Mouse (Mus musculus) hindbrain, embryonic 15.5 days (tissue): ENCODE results near the gene Plcb1. TPM values are rescaled to one million over a fixed set of nuclear protein-coding genes. Genes with fewer than 3 reads are reported as not detected.

Experiments used
- ATAC-seq: fragments of 200-750 bp; cut with Nextera tagmentation; 2 replicates; pipeline ENCODE4 v1.8.0; 2017; ENCODE audit warnings: low read depth, moderate number of reproducible peaks, moderate TSS enrichment; ENCODE audit not compliant: low FRiP score
- H3K27ac ChIP-seq: fragments of 300-500 bp; sonication (generic); replicated peaks from 2 replicates; pipeline ENCODE4 v1.5.1; 2015; ENCODE audit warnings: mild to moderate bottlenecking, inconsistent platforms
- H3K27me3 ChIP-seq: fragments of 300-500 bp; sonication (generic); 2 replicates; pipeline ENCODE4 v1.6.1; 2015; ENCODE audit warnings: control low read depth, inconsistent platforms
- H3K36me3 ChIP-seq: fragments of 300-500 bp; sonication (generic); 2 replicates; pipeline ENCODE4 v1.6.1; 2015; ENCODE audit warnings: control low read depth, inconsistent platforms
- H3K4me1 ChIP-seq: fragments of 300-500 bp; sonication (generic); replicated peaks from 2 replicates; pipeline ENCODE4 v1.6.1; 2015; ENCODE audit warnings: control low read depth, inconsistent platforms
- H3K4me2 ChIP-seq: fragments of 300-500 bp; sonication (generic); 2 replicates; pipeline ENCODE4 v1.6.1; 2015; ENCODE audit warnings: moderate library complexity, mild to moderate bottlenecking, inconsistent platforms
- H3K4me3 ChIP-seq: fragments of 300-500 bp; sonication (generic); 2 replicates; pipeline ENCODE4 v1.5.1; 2015; ENCODE audit warnings: mild to moderate bottlenecking, inconsistent platforms
- H3K9ac ChIP-seq: fragments of 300-500 bp; sonication (generic); 2 replicates; pipeline ENCODE4 v1.6.1; 2015; ENCODE audit warnings: inconsistent platforms
- H3K9me3 ChIP-seq: fragments of 300-500 bp; sonication (generic); 2 replicates; pipeline ENCODE4 v1.6.1; 2016; ENCODE audit warnings: control low read depth, inconsistent platforms
- WGBS: fragments of 180-500 bp; shearing (Covaris S2); methylation state at CpG from one replicate; pipeline ENCODE4 v1.1.7; 2015; 5-methylcytosine and 5-hydroxymethylcytosine counted together
- polyA plus RNA-seq: library from polyadenylated mRNA; unstranded; fragments of >200 nt; fragmentation: Nextera tagmentation; extraction: Ambion mirVana; gene quantifications from 2 replicates; pipeline ENCODE4 v1.2.1, GENCODE M21; 2015

Gene Plcb1
- polyA plus RNA-seq, 1 experiment from 2014 or later, result 53.3 TPM

- Histone ChIP-seq H3K27ac (no peak overlapping the region), H3K36me3 (no peaks in the 10 kb centered on the region), H3K4me3 (no peak overlapping the region), H3K27me3 (no peaks in the 10 kb centered on the region), H3K9me3 (no peaks in the 10 kb centered on the region), H3K9ac (no peak overlapping the region), H3K4me1 (no peaks in the 10 kb centered on the region), H3K4me2 (no peak overlapping the region)
- no peak for ATAC-seq
- 87% methylated on average over 3 of the region's 3 CpGs for WGBS
Observed at GRCm38 (mm10) chr2:135200830-135201229, 415.0 kb downstream of the Plcb1 start.

GRCm38 (mm10) chr2:135202390-135202789 is 416.5 kb downstream of the Plcb1 start:
- no peaks in the 10 kb centered on the region for H3K36me3 ChIP-seq
- no peak overlapping the region for H3K9ac ChIP-seq
- H3K4me1 ChIP-seq, result no peaks in the 10 kb centered on the region
- no peak overlapping the region for H3K4me2 ChIP-seq
- H3K9me3 ChIP-seq, result no peaks in the 10 kb centered on the region
- ATAC-seq, result no peak
- no peak overlapping the region for H3K27ac ChIP-seq
- no peak overlapping the region for H3K4me3 ChIP-seq
- H3K27me3 ChIP-seq, result no peaks in the 10 kb centered on the region
- WGBS, result 76% methylated on average over 4 of the region's 4 CpGs

GRCm38 (mm10) chr2:135204141-135205120 is 418.6 kb downstream of the Plcb1 start:
- no peaks in the 10 kb centered on the region for H3K9me3 ChIP-seq
- no peaks in the 10 kb centered on the region for H3K27me3 ChIP-seq
- no peak overlapping the region for H3K4me2 ChIP-seq
- no peak overlapping the region for H3K4me3 ChIP-seq
- no peak overlapping the region for H3K27ac ChIP-seq
- no peak overlapping the region for H3K9ac ChIP-seq
- no peak for ATAC-seq
- no peaks in the 10 kb centered on the region for H3K4me1 ChIP-seq
- H3K36me3 ChIP-seq, result no peaks in the 10 kb centered on the region
- 72% methylated on average over 11 of the region's 11 CpGs for WGBS

GRCm38 (mm10) chr2:135208890-135209289 is 423.0 kb downstream of the Plcb1 start:
- ATAC-seq, result no peak
- no peak overlapping the region for H3K4me3 ChIP-seq
- no peak overlapping the region for H3K9ac ChIP-seq
- no peaks in the 10 kb centered on the region for H3K36me3 ChIP-seq
- no peaks in the 10 kb centered on the region for H3K27me3 ChIP-seq
- 98% methylated on average over 1 of the region's 1 CpGs for WGBS
- H3K4me1 ChIP-seq, result no peaks in the 10 kb centered on the region
- H3K9me3 ChIP-seq, result no peaks in the 10 kb centered on the region
- no peak overlapping the region for H3K27ac ChIP-seq
- H3K4me2 ChIP-seq, result no peak overlapping the region

GRCm38 (mm10) chr2:135214746-135215448 is 429.0 kb downstream of the Plcb1 start:
- WGBS, result 67% methylated on average over 4 of the region's 4 CpGs
- H3K27ac ChIP-seq, result no peak overlapping the region

GRCm38 (mm10) chr2:135219406-135219805 is 433.5 kb downstream of the Plcb1 start:
- ATAC-seq, result no peak
- 73% methylated on average over 3 of the region's 3 CpGs for WGBS
- no peaks in the 10 kb centered on the region for H3K36me3 ChIP-seq
- no peak overlapping the region for H3K4me2 ChIP-seq
- no peaks in the 10 kb centered on the region for H3K27me3 ChIP-seq
- H3K4me1 ChIP-seq, result no peaks in the 10 kb centered on the region
- no peak overlapping the region for H3K4me3 ChIP-seq
- no peak overlapping the region for H3K9ac ChIP-seq
- no peaks in the 10 kb centered on the region for H3K9me3 ChIP-seq
- no peak overlapping the region for H3K27ac ChIP-seq

More at GRCm38 (mm10) chr2:135214746-135215448, 429.0 kb downstream of the Plcb1 start:
- no peak overlapping the region for H3K4me2 ChIP-seq
- H3K9me3 ChIP-seq, result no peaks in the 10 kb centered on the region
- ATAC-seq, result no peak
- H3K4me1 ChIP-seq, result no peaks in the 10 kb centered on the region
- H3K4me3 ChIP-seq, result no peak overlapping the region
- H3K36me3 ChIP-seq, result no peaks in the 10 kb centered on the region
- H3K27me3 ChIP-seq, result no peaks in the 10 kb centered on the region
- H3K9ac ChIP-seq, result no peak overlapping the region

GRCm38 (mm10) chr2:135225604-135226025 is 439.7 kb downstream of the Plcb1 start:
- Histone ChIP-seq H3K36me3 (no peaks in the 10 kb centered on the region), H3K27me3 (no peaks in the 10 kb centered on the region), H3K27ac (no peak overlapping the region), H3K4me2 (no peak overlapping the region), H3K4me1 (no peaks in the 10 kb centered on the region), H3K9me3 (no peaks in the 10 kb centered on the region), H3K9ac (no peak overlapping the region), H3K4me3 (no peak overlapping the region)
- ATAC-seq, result no peak
- 59% methylated on average over 3 of the region's 3 CpGs for WGBS

- no peak overlapping the region for H3K9ac ChIP-seq
- ATAC-seq, result no peak
- no peaks in the 10 kb centered on the region for H3K27me3 ChIP-seq
- no peaks in the 10 kb centered on the region for H3K9me3 ChIP-seq
- WGBS, result 84% methylated on average over 3 of the region's 3 CpGs
- no peak overlapping the region for H3K4me2 ChIP-seq
- no peak overlapping the region for H3K4me3 ChIP-seq
- no peaks in the 10 kb centered on the region for H3K36me3 ChIP-seq
- H3K4me1 ChIP-seq, result no peaks in the 10 kb centered on the region; the same call in 1 of the 2 replicates
- no peak overlapping the region for H3K27ac ChIP-seq
Observed at GRCm38 (mm10) chr2:135230262-135230661, 444.4 kb downstream of the Plcb1 start.

- Histone ChIP-seq H3K4me2 (no peak overlapping the region), H3K4me3 (no peak overlapping the region), H3K27ac (no peak overlapping the region), H3K9me3 (no peaks in the 10 kb centered on the region), H3K4me1 (no peaks in the 10 kb centered on the region), H3K9ac (no peak overlapping the region), H3K36me3 (no peaks in the 10 kb centered on the region), H3K27me3 (no peaks in the 10 kb centered on the region)
- 83% methylated on average over 1 of the region's 1 CpGs for WGBS
- ATAC-seq, result no peak
Observed at GRCm38 (mm10) chr2:135242662-135243316, 456.9 kb downstream of the Plcb1 start.

GRCm38 (mm10) chr2:135243764-135244163 is 457.9 kb downstream of the Plcb1 start:
- WGBS, result 64% methylated on average over 4 of the region's 4 CpGs
- H3K27me3 ChIP-seq, result no peaks in the 10 kb centered on the region
- H3K4me1 ChIP-seq, result no peaks in the 10 kb centered on the region
- no peak for ATAC-seq
- no peak overlapping the region for H3K27ac ChIP-seq
- no peaks in the 10 kb centered on the region for H3K9me3 ChIP-seq
- H3K4me2 ChIP-seq, result no peak overlapping the region
- H3K36me3 ChIP-seq, result no peaks in the 10 kb centered on the region
- no peak overlapping the region for H3K4me3 ChIP-seq
- no peak overlapping the region for H3K9ac ChIP-seq

GRCm38 (mm10) chr2:135249925-135250324 is 464.1 kb downstream of the Plcb1 start:
- Histone ChIP-seq H3K4me1 (no peaks in the 10 kb centered on the region), H3K9ac (no peak overlapping the region), H3K27ac (no peak overlapping the region), H3K27me3 (no peaks in the 10 kb centered on the region), H3K9me3 (no peaks in the 10 kb centered on the region), H3K36me3 (no peaks in the 10 kb centered on the region), H3K4me3 (no peak overlapping the region), H3K4me2 (no peak overlapping the region)
- 91% methylated on average over 2 of the region's 2 CpGs for WGBS
- no peak for ATAC-seq

- 94% methylated on average over 3 of the region's 3 CpGs for WGBS
- Histone ChIP-seq H3K4me1 (no peaks in the 10 kb centered on the region), H3K27me3 (no peaks in the 10 kb centered on the region), H3K4me2 (no peak overlapping the region), H3K27ac (no peak overlapping the region), H3K36me3 (no peaks in the 10 kb centered on the region), H3K9ac (no peak overlapping the region), H3K4me3 (no peak overlapping the region), H3K9me3 (no peaks in the 10 kb centered on the region)
- no peak for ATAC-seq
Observed at GRCm38 (mm10) chr2:135251821-135252315, 466.0 kb downstream of the Plcb1 start.
